Mouse (Mus musculus): ENCODE measurements at regions not wholly inside any gene's neighbourhood (a gene's known extent, or its start where the extent isn't known, plus 50 kb on each side); places are given as distances from the start of the nearest gene placed in this dataset.
"Not testable (repeated sequence)": the region's sequence is repeated elsewhere in the genome, so short reads cannot be mapped to it uniquely, and the experiment has no call there.

DNA sequence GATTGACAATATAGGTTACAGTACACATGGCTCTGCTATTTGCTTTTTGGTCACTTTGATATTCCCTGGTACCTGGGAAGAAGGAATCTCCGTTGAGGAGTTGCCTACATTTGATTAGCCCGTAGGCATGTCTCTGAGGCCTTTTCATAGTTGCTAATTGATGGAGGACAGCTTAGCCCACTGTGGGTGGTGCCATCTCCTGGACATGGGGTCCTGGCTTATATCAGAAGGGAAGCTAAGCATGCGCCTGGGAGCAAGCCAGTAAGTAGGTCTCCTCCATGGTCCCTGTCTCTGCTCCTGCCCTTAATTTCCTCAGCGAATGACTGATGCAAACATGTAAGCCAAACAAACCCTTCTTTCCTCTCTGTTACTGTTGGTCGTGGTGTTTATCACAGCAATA, 1335.8 kb upstream of the A1bg start:
- no peaks in the 10 kb centered on the region for H3K9me3 ChIP-seq (replicated peaks; ENCODE audit: control insufficient read depth, low read length)
- no peaks in the 10 kb centered on the region for H3K36me3 ChIP-seq (ENCODE audit: control insufficient read depth, insufficient read depth)
- no peaks in the 10 kb centered on the region; the same call in 1 of the 2 replicates for H3K4me1 ChIP-seq (ENCODE audit: control insufficient read depth, low read depth, low read length)
- H3K27ac ChIP-seq (ENCODE audit: low read length) = no peak overlapping the region
- H3K4me3 ChIP-seq (ENCODE audit: low read depth, low read length) = no peak overlapping the region
- H3K4me2 ChIP-seq (ENCODE audit: low read depth, low read length) = no peak overlapping the region
- ATAC-seq (ENCODE audit: low read depth) = no peak
- H3K9ac ChIP-seq (ENCODE audit: low read depth, low read length) = no peak overlapping the region
- WGBS (ENCODE audit: insufficient replicate concordance) = 74% methylated on average over 5 of the region's 5 CpGs
- no peaks in the 10 kb centered on the region for H3K27me3 ChIP-seq (ENCODE audit: control insufficient read depth, insufficient read depth, low read depth, low read length)

DNA sequence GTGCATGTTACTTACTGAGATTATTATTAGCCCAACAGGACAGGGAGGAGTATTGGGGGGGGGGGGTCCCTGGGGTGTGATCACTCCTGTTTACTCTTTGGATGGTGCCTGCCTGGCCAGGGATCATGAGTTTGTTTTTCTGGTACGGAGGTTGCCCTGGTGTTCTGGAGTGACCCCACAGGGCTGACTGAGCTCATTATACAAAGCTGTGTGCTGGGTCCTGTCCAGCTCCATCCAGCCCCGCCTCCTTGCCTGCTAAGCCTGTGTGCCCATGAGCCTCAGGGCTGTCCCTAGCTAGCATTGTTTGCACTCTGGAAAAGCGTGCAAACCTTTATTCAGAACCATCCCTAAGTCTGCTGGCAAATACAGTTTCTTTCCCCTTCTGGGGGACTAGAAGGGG, 1335.1 kb upstream of the A1bg start:
- no peak overlapping the region for H3K4me3 ChIP-seq (ENCODE audit: low read depth, low read length)
- H3K9me3 ChIP-seq (replicated peaks; ENCODE audit: control insufficient read depth, low read length) = no peaks in the 10 kb centered on the region
- H3K4me2 ChIP-seq (ENCODE audit: low read depth, low read length) = no peak overlapping the region
- H3K4me1 ChIP-seq (ENCODE audit: control insufficient read depth, low read depth, low read length) = no peaks in the 10 kb centered on the region; the same call in 1 of the 2 replicates
- ATAC-seq (ENCODE audit: low read depth) = peak; percentile 96
- 61% methylated on average over 3 of the region's 3 CpGs for WGBS (ENCODE audit: insufficient replicate concordance)
- no peak overlapping the region for H3K9ac ChIP-seq (ENCODE audit: low read depth, low read length)
- H3K27ac ChIP-seq (ENCODE audit: low read length) = no peak overlapping the region
- no peaks in the 10 kb centered on the region for H3K27me3 ChIP-seq (ENCODE audit: control insufficient read depth, insufficient read depth, low read depth, low read length)
- no peaks in the 10 kb centered on the region for H3K36me3 ChIP-seq (ENCODE audit: control insufficient read depth, insufficient read depth)

DNA sequence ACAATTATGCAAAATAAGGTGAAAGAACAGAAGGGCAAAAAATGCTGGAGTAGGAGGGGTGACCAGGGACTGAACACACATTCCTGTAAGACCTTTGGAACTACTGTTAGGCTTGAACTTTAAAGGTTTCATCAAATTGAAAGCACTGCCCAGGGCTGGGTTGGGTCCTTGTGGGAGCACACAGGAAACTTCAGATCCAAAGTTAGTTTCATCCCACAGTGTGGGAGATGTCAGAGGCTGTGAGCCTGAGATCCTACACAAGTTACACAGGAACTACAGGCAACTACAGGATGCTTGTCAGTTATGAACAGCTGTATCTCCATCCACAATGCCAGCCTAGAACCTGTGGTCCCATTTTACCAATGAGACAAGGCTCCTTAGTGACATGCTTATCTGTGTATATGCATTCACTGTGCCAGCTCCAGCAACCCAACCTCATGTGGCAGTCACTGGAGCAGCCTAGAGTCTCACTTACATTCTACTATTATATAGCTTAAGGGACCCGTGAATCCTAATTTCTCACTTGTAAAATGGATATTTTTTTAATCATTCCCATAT, 1334.4 kb upstream of the A1bg start:
- Histone ChIP-seq H3K9ac (ENCODE audit: low read depth, low read length) (no peak overlapping the region), H3K4me2 (ENCODE audit: low read depth, low read length) (no peak overlapping the region), H3K27me3 (ENCODE audit: control insufficient read depth, insufficient read depth, low read depth, low read length) (no peaks in the 10 kb centered on the region), H3K4me3 (ENCODE audit: low read depth, low read length) (no peak overlapping the region), H3K9me3 (replicated peaks; ENCODE audit: control insufficient read depth, low read length) (no peaks in the 10 kb centered on the region), H3K36me3 (ENCODE audit: control insufficient read depth, insufficient read depth) (no peaks in the 10 kb centered on the region), H3K27ac (ENCODE audit: low read length) (no peak overlapping the region), H3K4me1 (ENCODE audit: control insufficient read depth, low read depth, low read length) (no peaks in the 10 kb centered on the region; the same call in 1 of the 2 replicates)
- ATAC-seq (ENCODE audit: low read depth) = no peak
- 60% methylated on average over 1 of the region's 1 CpGs for WGBS (ENCODE audit: insufficient replicate concordance)

DNA sequence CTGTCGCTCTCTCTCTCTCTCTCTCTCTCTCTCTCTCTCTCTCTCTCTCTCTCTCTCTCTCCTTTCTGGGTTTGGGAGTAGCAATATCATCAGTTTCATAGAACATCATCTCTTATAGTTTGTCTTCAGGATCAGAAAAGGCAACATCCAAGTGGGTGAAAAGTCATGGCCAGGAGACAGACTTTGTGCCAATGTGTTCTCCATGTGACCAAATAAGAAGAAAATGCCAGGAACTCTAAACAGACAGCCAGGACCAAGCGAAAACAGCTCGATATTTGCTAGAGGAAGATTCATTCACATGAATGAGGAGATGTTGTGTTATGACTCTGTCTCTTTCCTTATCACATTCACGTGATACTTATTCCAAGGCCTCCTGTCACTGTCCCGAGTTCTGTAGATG, 1332.8 kb upstream of the A1bg start:
- Histone ChIP-seq H3K4me2 (ENCODE audit: low read depth, low read length) (no peak overlapping the region), H3K36me3 (ENCODE audit: control insufficient read depth, insufficient read depth) (no peaks in the 10 kb centered on the region), H3K4me3 (ENCODE audit: low read depth, low read length) (no peak overlapping the region), H3K27me3 (ENCODE audit: control insufficient read depth, insufficient read depth, low read depth, low read length) (no peaks in the 10 kb centered on the region), H3K4me1 (ENCODE audit: control insufficient read depth, low read depth, low read length) (no peaks in the 10 kb centered on the region; the same call in 1 of the 2 replicates), H3K9ac (ENCODE audit: low read depth, low read length) (no peak overlapping the region), H3K9me3 (replicated peaks; ENCODE audit: control insufficient read depth, low read length) (no peaks in the 10 kb centered on the region), H3K27ac (ENCODE audit: low read length) (no peak overlapping the region)
- 73% methylated on average over 5 of the region's 5 CpGs for WGBS (ENCODE audit: insufficient replicate concordance)
- ATAC-seq (ENCODE audit: low read depth) = no peak

DNA sequence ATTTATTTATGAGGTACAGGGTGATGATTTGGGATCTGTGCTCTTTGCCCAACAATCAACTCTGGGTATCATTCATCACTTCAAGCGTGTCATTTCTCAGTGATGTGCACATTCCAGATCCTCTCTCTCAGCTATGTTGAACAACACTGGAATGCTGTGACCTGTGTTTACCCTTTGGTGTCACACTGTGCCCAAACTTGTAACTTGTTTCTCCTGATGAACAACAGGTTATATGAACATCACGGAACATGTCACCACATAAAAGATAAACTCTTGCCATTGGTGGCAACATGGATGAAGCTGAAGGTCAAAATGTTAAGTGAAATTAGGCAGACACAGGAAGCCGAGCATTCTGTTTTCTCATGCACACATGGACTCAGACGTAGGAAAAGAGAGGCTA, 1330.9 kb upstream of the A1bg start:
- H3K36me3 ChIP-seq (ENCODE audit: control insufficient read depth, insufficient read depth) = no peaks in the 10 kb centered on the region
- no peak overlapping the region for H3K4me2 ChIP-seq (ENCODE audit: low read depth, low read length)
- no peaks in the 10 kb centered on the region for H3K27me3 ChIP-seq (ENCODE audit: control insufficient read depth, insufficient read depth, low read depth, low read length)
- H3K9ac ChIP-seq (ENCODE audit: low read depth, low read length) = no peak overlapping the region
- H3K4me1 ChIP-seq (ENCODE audit: control insufficient read depth, low read depth, low read length) = no peaks in the 10 kb centered on the region; the same call in 1 of the 2 replicates
- WGBS (ENCODE audit: insufficient replicate concordance) = 76% methylated on average over 4 of the region's 4 CpGs
- no peak overlapping the region for H3K4me3 ChIP-seq (ENCODE audit: low read depth, low read length)
- ATAC-seq (ENCODE audit: low read depth) = no peak
- H3K9me3 ChIP-seq (replicated peaks; ENCODE audit: control insufficient read depth, low read length) = no peaks in the 10 kb centered on the region
- no peak overlapping the region for H3K27ac ChIP-seq (ENCODE audit: low read length)

DNA sequence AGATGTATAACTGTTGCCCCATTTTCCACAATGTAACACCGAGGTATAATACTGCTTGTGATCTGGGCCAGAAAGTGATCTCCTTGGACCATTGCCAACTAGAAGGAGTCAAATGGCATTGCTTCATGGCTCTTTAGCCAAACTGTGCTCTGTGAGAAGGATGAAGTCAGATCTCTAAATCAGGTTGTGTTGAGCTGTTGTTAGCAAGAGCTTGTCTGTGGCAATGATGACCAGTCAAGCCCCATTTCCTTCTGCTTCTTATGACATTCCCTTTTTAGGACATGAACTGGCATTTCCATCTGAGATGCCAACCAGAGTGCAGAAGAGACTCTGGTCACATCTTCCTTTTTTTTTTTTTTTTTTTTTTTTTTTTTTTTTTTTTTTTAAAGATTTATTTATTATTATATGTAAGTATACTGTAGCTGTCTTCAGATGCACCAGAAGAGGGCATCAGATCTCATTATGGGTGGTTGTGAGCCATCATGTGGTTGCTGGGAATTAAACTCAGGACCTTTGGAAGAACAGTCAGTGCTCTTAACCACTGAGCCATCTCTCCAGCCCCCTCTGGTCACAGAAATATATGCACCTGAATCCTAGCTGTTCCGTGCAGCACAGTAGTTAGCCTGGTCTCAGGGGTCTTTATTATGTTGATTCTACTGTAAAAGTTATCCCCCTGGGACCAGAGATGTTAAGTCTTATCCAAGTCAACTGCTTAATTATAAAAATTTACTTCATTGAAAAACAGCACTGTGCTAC, 1329.4 kb upstream of the A1bg start:
- H3K36me3 ChIP-seq (ENCODE audit: control insufficient read depth, insufficient read depth); H3K9ac ChIP-seq (ENCODE audit: low read depth, low read length); H3K27ac ChIP-seq (ENCODE audit: low read length); ATAC-seq (ENCODE audit: low read depth); H3K4me2 ChIP-seq (ENCODE audit: low read depth, low read length); H3K4me3 ChIP-seq (ENCODE audit: low read depth, low read length); H3K9me3 ChIP-seq (replicated peaks; ENCODE audit: control insufficient read depth, low read length); H3K27me3 ChIP-seq (ENCODE audit: control insufficient read depth, insufficient read depth, low read depth, low read length); H3K4me1 ChIP-seq (ENCODE audit: control insufficient read depth, low read depth, low read length): not testable (repeated sequence)
- 82% methylated on average over 2 of the region's 2 CpGs for WGBS (ENCODE audit: insufficient replicate concordance)

DNA sequence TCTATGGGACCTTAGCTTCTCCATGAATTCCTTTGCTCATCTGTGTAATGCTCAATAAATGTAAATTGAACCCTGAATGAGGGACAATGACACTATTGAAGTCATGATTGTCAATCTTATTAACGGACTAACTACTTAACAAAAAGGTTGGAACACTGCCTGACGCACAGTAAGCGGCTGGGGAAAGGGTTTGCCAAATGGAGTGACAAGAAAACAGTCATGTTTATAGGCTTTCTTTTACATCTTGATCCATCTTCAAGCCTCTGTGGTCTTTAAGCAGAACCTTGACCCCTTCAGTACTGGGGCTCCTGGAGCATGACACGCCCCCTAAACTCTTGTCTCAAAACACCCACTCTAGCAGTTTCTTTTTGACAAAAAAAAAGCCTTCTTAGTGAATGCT, 1326.6 kb upstream of the A1bg start:
- no peak overlapping the region for H3K4me3 ChIP-seq (ENCODE audit: low read depth, low read length)
- H3K9ac ChIP-seq (ENCODE audit: low read depth, low read length) = no peak overlapping the region
- no peaks in the 10 kb centered on the region for H3K4me1 ChIP-seq (ENCODE audit: control insufficient read depth, low read depth, low read length)
- no peak overlapping the region for H3K27ac ChIP-seq (ENCODE audit: low read length)
- no peaks in the 10 kb centered on the region for H3K27me3 ChIP-seq (ENCODE audit: control insufficient read depth, insufficient read depth, low read depth, low read length)
- no peak overlapping the region for H3K4me2 ChIP-seq (ENCODE audit: low read depth, low read length)
- H3K36me3 ChIP-seq (ENCODE audit: control insufficient read depth, insufficient read depth) = no peaks in the 10 kb centered on the region
- ATAC-seq (ENCODE audit: low read depth) = no peak
- 82% methylated on average over 4 of the region's 4 CpGs for WGBS (ENCODE audit: insufficient replicate concordance)
- no peaks in the 10 kb centered on the region for H3K9me3 ChIP-seq (replicated peaks; ENCODE audit: control insufficient read depth, low read length)

DNA sequence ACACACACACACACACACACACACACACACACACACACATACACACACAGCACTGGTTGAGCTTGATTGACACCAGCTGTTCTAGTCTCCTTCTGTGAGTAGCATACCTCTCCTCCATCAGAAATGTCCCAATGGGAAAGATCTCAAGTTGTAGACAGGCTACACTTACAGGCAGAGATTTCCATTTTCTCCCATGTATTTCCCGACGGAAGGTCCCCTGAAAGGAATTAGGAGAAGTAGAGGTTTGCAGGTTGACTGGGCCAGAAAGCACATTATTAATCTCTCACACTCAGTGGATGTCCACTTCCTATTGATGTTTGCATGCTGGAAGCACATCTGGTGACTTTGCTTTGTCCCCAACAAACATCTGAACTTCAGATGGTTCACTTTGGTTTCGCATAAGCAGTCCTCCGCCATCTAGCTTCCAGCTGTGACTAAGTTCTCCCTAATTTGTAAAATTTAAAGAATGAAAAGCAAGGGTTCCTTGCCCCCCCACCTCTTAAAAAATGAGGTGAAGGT, 1323.8 kb upstream of the A1bg start:
- WGBS (ENCODE audit: insufficient replicate concordance) = 86% methylated on average over 4 of the region's 4 CpGs
- H3K9me3 ChIP-seq (replicated peaks; ENCODE audit: control insufficient read depth, low read length) = no peaks in the 10 kb centered on the region
- H3K27me3 ChIP-seq (ENCODE audit: control insufficient read depth, insufficient read depth, low read depth, low read length) = no peaks in the 10 kb centered on the region
- H3K36me3 ChIP-seq (ENCODE audit: control insufficient read depth, insufficient read depth) = no peaks in the 10 kb centered on the region; the same call in 1 of the 2 replicates
- no peak overlapping the region for H3K4me3 ChIP-seq (ENCODE audit: low read depth, low read length)
- no peak overlapping the region for H3K4me2 ChIP-seq (ENCODE audit: low read depth, low read length)
- no peak overlapping the region for H3K9ac ChIP-seq (ENCODE audit: low read depth, low read length)
- ATAC-seq (ENCODE audit: low read depth) = no peak
- no peak overlapping the region for H3K27ac ChIP-seq (ENCODE audit: low read length)
- H3K4me1 ChIP-seq (ENCODE audit: control insufficient read depth, low read depth, low read length) = no peaks in the 10 kb centered on the region

DNA sequence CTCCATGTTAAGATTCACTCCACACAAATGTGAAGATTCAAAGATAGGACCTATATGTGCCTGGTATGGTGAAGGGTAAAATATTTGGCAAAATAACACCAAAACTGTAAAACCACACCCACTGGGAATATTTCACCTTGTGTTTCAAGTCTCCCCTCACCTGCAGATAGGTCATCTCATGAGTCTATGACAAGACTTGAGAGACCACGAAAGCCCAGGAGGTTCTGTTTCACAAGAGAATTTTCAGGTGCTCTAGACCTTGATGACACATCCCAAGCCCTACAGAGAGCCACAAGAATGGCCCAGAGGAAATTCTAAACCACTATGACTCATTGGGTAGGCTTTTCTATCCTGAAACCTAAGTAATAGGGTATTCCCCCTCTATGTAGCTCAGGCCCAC, 1322.4 kb upstream of the A1bg start:
- no peak overlapping the region for H3K9ac ChIP-seq (ENCODE audit: low read depth, low read length)
- ATAC-seq (ENCODE audit: low read depth) = no peak
- no peaks in the 10 kb centered on the region; the same call in 1 of the 2 replicates for H3K36me3 ChIP-seq (ENCODE audit: control insufficient read depth, insufficient read depth)
- no peak overlapping the region for H3K4me2 ChIP-seq (ENCODE audit: low read depth, low read length)
- no peaks in the 10 kb centered on the region for H3K9me3 ChIP-seq (replicated peaks; ENCODE audit: control insufficient read depth, low read length)
- no peak overlapping the region for H3K4me3 ChIP-seq (ENCODE audit: low read depth, low read length)
- 82% methylated on average over 1 of the region's 1 CpGs for WGBS (ENCODE audit: insufficient replicate concordance)
- no peaks in the 10 kb centered on the region for H3K27me3 ChIP-seq (ENCODE audit: control insufficient read depth, insufficient read depth, low read depth, low read length)
- H3K4me1 ChIP-seq (ENCODE audit: control insufficient read depth, low read depth, low read length) = peaks cover 4% of the 10 kb centered on the region
- no peak overlapping the region for H3K27ac ChIP-seq (ENCODE audit: low read length)
